Mouse (Mus musculus) neural tube, embryonic 11.5 days (tissue): ENCODE results near the gene Cdk5rap2. TPM values are rescaled to one million over a fixed set of nuclear protein-coding genes. Genes with fewer than 3 reads are reported as not detected.

Source experiments
- ATAC-seq: fragments of 200-750 bp; cut with Nextera tagmentation; 2 replicates; pipeline ENCODE4 v1.8.0; 2017; ENCODE audit warnings: moderate number of reproducible peaks, mild to moderate bottlenecking, moderate TSS enrichment, moderate library complexity; ENCODE audit not compliant: insufficient read depth, low FRiP score, low TSS enrichment
- DNase-seq: peaks from one replicate; pipeline ENCODE4 v3.0.0-alpha.2; 2015; ENCODE audit warnings: low spot score
- H3K27ac ChIP-seq: fragments of 300-500 bp; sonication (generic); 2 replicates; pipeline ENCODE4 v1.5.1; 2014; ENCODE audit warnings: low read depth, mild to moderate bottlenecking, low read length
- H3K27me3 ChIP-seq: fragments of 300-500 bp; sonication (generic); 2 replicates; pipeline ENCODE4 v1.6.1; 2014; ENCODE audit warnings: mild to moderate bottlenecking, low read length, mixed read lengths; ENCODE audit not compliant: control insufficient read depth, insufficient read depth
- H3K36me3 ChIP-seq: fragments of 300-500 bp; sonication (generic); 2 replicates; pipeline ENCODE4 v1.6.1; 2014; ENCODE audit warnings: mild to moderate bottlenecking, low read length, moderate library complexity, mixed read lengths; ENCODE audit not compliant: control insufficient read depth, insufficient read depth
- H3K4me1 ChIP-seq: fragments of 300-500 bp; sonication (generic); 2 replicates; pipeline ENCODE4 v1.6.1; 2014; ENCODE audit warnings: low read length, mixed read lengths; ENCODE audit not compliant: control insufficient read depth, insufficient read depth
- H3K4me2 ChIP-seq: fragments of 300-500 bp; sonication (generic); 2 replicates; pipeline ENCODE4 v1.6.1; 2014; ENCODE audit warnings: low read depth, mild to moderate bottlenecking, moderate library complexity
- H3K4me3 ChIP-seq: fragments of 300-500 bp; sonication (generic); 2 replicates; pipeline ENCODE4 v1.5.1; 2014; ENCODE audit warnings: low read depth, low read length
- H3K9ac ChIP-seq: fragments of 300-500 bp; sonication (generic); 2 replicates; pipeline ENCODE4 v1.6.1; 2014; ENCODE audit warnings: mild to moderate bottlenecking, low read length
- H3K9me3 ChIP-seq: fragments of 300-500 bp; sonication (generic); 2 replicates; pipeline ENCODE4 v1.6.1; 2016; ENCODE audit warnings: low read length; ENCODE audit not compliant: control insufficient read depth
- WGBS: fragments of 180-500 bp; shearing (Covaris S2); extraction: QIAGEN DNeasy Blood & Tissue Kit; methylation state at CpG from one replicate; pipeline ENCODE4 v1.1.7; 2014; 5-methylcytosine and 5-hydroxymethylcytosine counted together
- polyA plus RNA-seq: library from polyadenylated mRNA; unstranded; fragments of >200 nt; fragmentation: Nextera tagmentation; extraction: Ambion mirVana; gene quantifications from 2 replicates; pipeline ENCODE4 v1.2.1, GENCODE M21; 2014

Cdk5rap2 gene
- polyA plus RNA-seq, 1 experiment from 2014 or later, result 19.0 TPM

DNA sequence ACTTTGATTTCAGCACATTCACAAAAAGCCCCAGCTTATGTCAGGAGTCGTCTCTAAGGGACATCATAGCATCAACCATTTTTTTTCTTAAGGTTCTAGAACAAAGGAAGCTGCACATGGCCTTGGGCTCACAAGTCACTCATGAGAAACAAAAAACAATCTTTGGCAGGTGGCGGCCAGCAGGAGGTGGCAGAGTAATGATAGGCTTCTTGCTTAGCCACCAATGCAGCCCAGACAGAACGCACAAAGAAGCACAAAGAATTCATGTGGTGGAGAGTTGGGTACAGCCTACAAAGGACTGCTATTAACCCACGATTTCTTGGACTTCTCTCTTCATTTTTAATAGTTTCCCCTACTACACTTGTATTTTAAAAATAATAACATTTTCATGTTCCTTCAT, 32.9 kb downstream of the Cdk5rap2 start:
- H3K36me3 ChIP-seq, result no peaks in the 10 kb centered on the region
- DNase-seq, result no peak

DNA sequence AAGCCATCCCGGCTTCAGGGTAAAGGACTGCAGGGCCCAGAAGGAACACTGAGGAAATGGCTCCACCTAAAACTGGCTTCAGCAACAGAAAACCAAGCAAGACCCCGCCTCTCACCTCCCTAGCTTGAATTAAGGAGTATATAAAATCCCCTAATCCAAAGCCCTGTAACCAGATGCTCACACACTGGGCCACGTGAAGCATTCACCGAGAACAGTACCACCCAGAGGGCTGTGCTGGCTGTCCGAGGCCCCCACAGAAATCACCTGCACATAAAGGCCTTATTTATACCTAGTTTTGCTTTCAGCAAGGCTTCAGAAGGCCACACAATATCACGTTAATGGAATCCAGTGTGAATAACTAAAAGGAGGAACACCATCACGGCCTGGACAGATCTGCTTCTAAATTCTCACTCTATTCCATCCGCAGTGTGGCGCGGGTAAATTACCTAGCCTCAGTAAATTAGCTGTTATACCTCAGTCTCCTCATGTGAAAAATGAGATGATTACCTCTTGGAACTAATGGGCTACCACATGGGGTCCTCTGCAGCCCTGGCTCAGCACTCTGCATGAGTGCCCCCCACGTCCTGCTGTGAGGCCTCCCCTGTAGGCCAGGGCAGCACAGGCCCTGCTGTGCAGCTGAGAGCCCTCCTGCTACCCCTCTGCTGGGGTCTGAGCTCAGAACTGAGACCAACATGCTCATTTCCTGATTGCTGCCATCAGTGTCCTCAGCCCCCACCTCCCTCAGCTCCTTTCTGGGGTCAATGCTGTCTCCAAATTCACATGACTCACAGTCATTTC, 45.0 kb downstream of the Cdk5rap2 start:
- H3K9me3 ChIP-seq, result no peaks in the 10 kb centered on the region

More for the DNA sequence above, 32.9 kb downstream of the Cdk5rap2 start:
- 76% methylated on average over 4 of the region's 4 CpGs for WGBS
- no peak overlapping the region for H3K4me2 ChIP-seq
- no peak for ATAC-seq
- H3K9ac ChIP-seq, result no peak overlapping the region
- no peaks in the 10 kb centered on the region for H3K4me1 ChIP-seq
- no peak overlapping the region for H3K4me3 ChIP-seq
- H3K27me3 ChIP-seq, result no peaks in the 10 kb centered on the region
- no peak overlapping the region for H3K27ac ChIP-seq
- H3K9me3 ChIP-seq, result no peaks in the 10 kb centered on the region

DNA sequence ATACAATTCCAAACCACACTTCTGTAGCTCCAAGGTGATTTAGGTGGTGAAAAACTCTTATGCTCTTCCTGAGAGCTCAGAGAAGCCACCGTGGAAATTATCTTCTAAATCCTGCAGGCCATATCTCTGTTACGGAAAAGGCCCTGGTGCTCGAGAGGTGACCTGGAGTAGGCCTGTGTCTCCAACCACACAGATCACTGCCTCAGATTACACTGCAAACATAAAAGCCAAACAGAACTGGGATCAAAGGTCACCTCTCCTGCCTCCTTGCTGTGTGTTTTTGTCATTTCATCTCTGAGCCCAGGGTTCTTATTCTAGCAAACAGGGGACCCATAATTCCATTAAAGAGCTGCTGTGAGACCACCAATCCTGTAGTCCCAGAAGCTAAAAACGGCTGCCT, 48.9 kb downstream of the Cdk5rap2 start:
- DNase-seq (no peak), ATAC-seq (no peak)
- Histone ChIP-seq H3K4me1 (no peaks in the 10 kb centered on the region), H3K9me3 (no peaks in the 10 kb centered on the region), H3K4me3 (no peak overlapping the region), H3K4me2 (no peak overlapping the region), H3K27ac (no peak overlapping the region), H3K36me3 (no peaks in the 10 kb centered on the region; the same call in 1 of the 2 replicates), H3K27me3 (no peaks in the 10 kb centered on the region), H3K9ac (no peak overlapping the region)
- WGBS, result 68% methylated on average over 4 of the region's 4 CpGs

More for the DNA sequence above, 45.0 kb downstream of the Cdk5rap2 start:
- Histone ChIP-seq H3K36me3 (no peaks in the 10 kb centered on the region; the same call in 1 of the 2 replicates), H3K9ac (no peak overlapping the region), H3K4me3 (no peak overlapping the region), H3K27ac (no peak overlapping the region), H3K27me3 (no peaks in the 10 kb centered on the region), H3K4me1 (no peaks in the 10 kb centered on the region), H3K4me2 (no peak overlapping the region)
- ATAC-seq (peak; percentile 83), DNase-seq (peak; percentile 15)
- WGBS, result 72% methylated on average over 11 of the region's 11 CpGs

DNA sequence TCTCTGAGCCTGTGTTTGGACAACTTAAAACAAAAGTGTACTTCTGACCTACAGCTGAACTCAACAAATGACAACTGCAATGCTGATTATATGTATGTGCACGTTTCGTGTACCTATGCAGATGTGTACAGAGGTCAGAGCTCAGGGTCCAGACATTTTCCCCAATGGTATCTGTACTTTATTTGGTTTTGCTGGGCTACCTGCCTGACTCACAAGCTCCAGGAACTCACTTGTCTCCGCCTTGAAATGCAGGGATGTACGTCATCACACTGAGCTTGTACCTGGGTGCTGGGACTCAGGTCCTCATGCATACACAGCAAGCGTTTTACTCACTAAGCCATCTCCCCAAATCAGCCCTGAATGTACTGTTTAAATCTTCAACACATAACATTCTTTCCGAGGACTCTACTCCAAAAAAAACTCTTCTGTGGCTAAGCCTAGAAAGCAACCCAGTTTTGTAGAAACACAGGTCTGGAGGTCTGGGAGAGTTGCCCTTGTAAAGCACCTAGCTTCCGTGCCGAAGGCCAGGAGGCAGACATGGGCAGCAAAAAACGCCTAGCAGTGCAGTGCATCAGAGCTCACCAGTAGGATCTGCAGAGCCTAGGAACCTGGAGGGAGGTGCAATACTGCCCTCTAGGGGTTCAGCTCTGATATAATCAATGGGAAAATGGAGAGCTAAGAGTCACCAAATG, 54.4 kb downstream of the Cdk5rap2 start:
- 75% methylated on average over 9 of the region's 9 CpGs for WGBS
- no peaks in the 10 kb centered on the region for H3K9me3 ChIP-seq
- peak; percentile 56 for DNase-seq

DNA sequence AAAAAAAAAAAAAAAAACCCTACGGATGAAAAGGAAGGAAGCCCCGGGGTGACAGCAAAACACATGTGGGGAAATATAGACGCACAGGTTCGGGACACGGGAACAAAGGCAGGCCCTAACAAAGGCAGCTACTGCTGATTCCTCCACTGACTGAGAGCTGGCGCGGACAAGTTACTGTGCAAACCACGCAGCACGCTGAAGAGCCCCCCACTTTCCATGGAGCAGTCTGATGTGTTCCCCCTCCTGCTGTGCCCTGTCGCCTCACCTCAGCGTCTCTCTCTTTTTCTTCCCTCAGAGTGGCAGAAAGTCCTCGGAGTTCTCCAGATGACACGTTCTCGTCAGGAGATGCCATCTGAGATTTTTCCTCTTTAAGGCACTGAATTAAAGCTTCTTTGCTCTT, 55.8 kb downstream of the Cdk5rap2 start:
- Histone ChIP-seq H3K4me2 (no peak overlapping the region), H3K4me3 (no peak overlapping the region)
- no peak for DNase-seq

More for the DNA sequence above, 54.4 kb downstream of the Cdk5rap2 start:
- Histone ChIP-seq H3K9ac (no peak overlapping the region), H3K4me3 (no peak overlapping the region), H3K27ac (no peak overlapping the region), H3K4me2 (no peak overlapping the region), H3K36me3 (peaks cover 5% of the 10 kb centered on the region; the same call in 1 of the 2 replicates), H3K4me1 (no peaks in the 10 kb centered on the region), H3K27me3 (no peaks in the 10 kb centered on the region)
- ATAC-seq, result peak; percentile 63; the same call in 1 of the 2 replicates

DNA sequence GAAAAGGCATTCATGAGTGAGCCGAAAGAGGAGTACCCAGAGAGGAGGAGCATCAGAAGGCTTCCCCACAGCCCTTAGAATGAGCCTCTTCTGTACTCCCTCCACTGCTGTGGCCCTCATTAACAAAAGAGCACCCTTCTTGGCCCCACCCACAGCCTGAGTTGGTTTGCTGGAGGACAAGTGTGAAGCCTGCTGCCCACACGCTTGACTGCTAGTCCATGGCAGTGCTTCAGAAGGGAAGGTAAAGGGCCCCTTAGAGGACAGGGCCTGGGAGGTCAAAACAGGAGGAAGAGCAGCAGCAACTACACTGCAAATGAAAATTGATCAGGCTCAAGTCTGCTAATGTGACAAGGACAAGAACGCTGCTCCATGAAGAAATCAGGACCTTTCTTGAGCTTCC, 56.6 kb downstream of the Cdk5rap2 start:
- H3K9me3 ChIP-seq, result no peaks in the 10 kb centered on the region
- DNase-seq (no peak), ATAC-seq (no peak)
- no peak overlapping the region for H3K4me3 ChIP-seq
- H3K4me1 ChIP-seq, result no peaks in the 10 kb centered on the region
- H3K4me2 ChIP-seq, result no peak overlapping the region
- no peak overlapping the region for H3K9ac ChIP-seq
- no peak overlapping the region for H3K27ac ChIP-seq
- WGBS, result 96% methylated on average over 3 of the region's 3 CpGs
- H3K27me3 ChIP-seq, result no peaks in the 10 kb centered on the region
- peaks cover 5% of the 10 kb centered on the region; the same call in 1 of the 2 replicates for H3K36me3 ChIP-seq

More for the DNA sequence above, 55.8 kb downstream of the Cdk5rap2 start:
- ATAC-seq, result no peak
- no peak overlapping the region for H3K9ac ChIP-seq
- H3K4me1 ChIP-seq, result no peaks in the 10 kb centered on the region
- H3K27me3 ChIP-seq, result no peaks in the 10 kb centered on the region
- no peak overlapping the region for H3K27ac ChIP-seq
- no peaks in the 10 kb centered on the region for H3K9me3 ChIP-seq
- H3K36me3 ChIP-seq, result peaks cover 5% of the 10 kb centered on the region; the same call in 1 of the 2 replicates
- 86% methylated on average over 14 of the region's 14 CpGs for WGBS

DNA sequence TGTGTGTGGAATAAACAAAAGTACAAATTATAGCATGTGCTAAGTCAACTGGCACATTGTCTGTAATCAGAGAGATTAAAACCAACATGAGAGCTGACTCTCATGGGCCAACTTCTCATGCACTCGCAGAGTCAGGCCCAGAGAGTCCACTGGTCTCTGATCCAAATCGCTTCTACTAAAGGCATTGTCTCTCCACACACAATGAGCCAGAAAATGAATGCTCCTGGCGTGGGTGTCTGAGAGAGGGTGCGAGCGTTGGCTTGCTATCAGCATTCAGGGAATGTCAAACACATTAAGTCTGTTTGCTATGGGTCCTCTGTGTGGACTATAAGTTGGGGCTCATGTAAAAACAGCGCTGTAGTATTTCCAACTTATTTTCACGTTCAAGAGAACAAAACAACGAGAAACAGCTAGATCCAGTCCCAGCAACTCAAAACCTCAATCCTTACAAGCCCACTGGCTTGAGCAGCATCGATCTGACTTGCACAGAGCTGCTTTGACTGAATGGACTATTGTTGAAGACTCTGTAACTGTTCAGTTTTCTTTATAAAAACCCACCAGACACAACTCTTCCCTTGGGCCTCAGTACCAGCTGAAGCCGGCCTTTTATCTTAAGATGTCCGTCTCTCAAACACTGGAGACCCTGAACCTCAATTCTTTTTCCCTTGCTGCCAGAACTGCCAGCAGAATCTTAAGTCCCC, 74.6 kb downstream of the Cdk5rap2 start:
- DNase-seq, result no peak
- Histone ChIP-seq H3K9me3 (no peaks in the 10 kb centered on the region), H3K4me2 (no peak overlapping the region), H3K27ac (no peak overlapping the region), H3K27me3 (no peaks in the 10 kb centered on the region), H3K36me3 (no peaks in the 10 kb centered on the region), H3K9ac (no peak overlapping the region), H3K4me1 (no peaks in the 10 kb centered on the region), H3K4me3 (no peak overlapping the region)
- no peak for ATAC-seq
- 79% methylated on average over 11 of the region's 11 CpGs for WGBS

DNA sequence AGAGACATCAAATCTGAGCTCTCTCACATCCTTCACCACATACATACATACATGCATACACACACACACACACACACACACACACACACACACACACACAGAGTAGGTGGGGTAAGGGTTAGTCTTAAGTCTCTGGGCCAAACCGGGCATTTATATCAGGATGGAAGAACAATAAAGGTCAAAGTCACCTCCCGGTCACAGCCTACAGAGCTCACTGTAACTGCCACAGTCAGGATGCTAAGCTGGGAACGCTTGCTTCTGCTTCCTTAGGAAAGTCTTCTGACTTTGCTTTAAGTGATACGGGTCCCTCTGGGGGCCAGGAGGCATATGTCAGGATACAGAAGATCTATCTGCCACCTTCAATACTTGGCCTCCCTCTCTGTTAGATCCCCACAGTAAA, 75.2 kb downstream of the Cdk5rap2 start:
- WGBS, result 88% methylated on average over 4 of the region's 4 CpGs

More for the DNA sequence above, 75.2 kb downstream of the Cdk5rap2 start:
- Histone ChIP-seq H3K4me2 (no peak overlapping the region), H3K27ac (no peak overlapping the region), H3K4me1 (no peaks in the 10 kb centered on the region), H3K27me3 (no peaks in the 10 kb centered on the region), H3K36me3 (no peaks in the 10 kb centered on the region), H3K9ac (no peak overlapping the region), H3K4me3 (no peak overlapping the region), H3K9me3 (no peaks in the 10 kb centered on the region)
- DNase-seq, result no peak
- ATAC-seq, result no peak
